Mouse (Mus musculus) liver, postnatal 0 days (tissue): Measurements from ENCODE around the gene Sphk1.

Source experiments
- CTCF ChIP-seq: sonication (generic); IDR thresholded peaks from 2 replicates; pipeline ENCODE4 v1.5.1; 2016; ENCODE audit warnings: antibody characterized with exemption, low read depth
- EP300 ChIP-seq: IDR thresholded peaks from 2 replicates; pipeline ENCODE4 v1.6.1; 2016; ENCODE audit warnings: antibody characterized with exemption, low read depth, mild to moderate bottlenecking

- TF ChIP-seq CTCF (no peak), EP300 (no peak)
Observed at GRCm38 (mm10) chr11:116574486-116574885, 43.8 kb downstream of the Sphk1 start.
